Mouse (Mus musculus) myocyte (in vitro differentiated cells): ENCODE results near the gene Slc35e2.

ENCODE experiments used
- MAX ChIP-seq: IDR thresholded peaks from one replicate; pipeline ENCODE4 v1.6.1; 2011; ENCODE audit warnings: low read depth, mild to moderate bottlenecking, control low read depth
- POLR2A ChIP-seq: IDR thresholded peaks from one replicate; pipeline ENCODE4 v1.6.1; 2011; ENCODE audit warnings: low read depth, mild to moderate bottlenecking, control low read depth, moderate library complexity; ENCODE audit not compliant: insufficient read length

DNA sequence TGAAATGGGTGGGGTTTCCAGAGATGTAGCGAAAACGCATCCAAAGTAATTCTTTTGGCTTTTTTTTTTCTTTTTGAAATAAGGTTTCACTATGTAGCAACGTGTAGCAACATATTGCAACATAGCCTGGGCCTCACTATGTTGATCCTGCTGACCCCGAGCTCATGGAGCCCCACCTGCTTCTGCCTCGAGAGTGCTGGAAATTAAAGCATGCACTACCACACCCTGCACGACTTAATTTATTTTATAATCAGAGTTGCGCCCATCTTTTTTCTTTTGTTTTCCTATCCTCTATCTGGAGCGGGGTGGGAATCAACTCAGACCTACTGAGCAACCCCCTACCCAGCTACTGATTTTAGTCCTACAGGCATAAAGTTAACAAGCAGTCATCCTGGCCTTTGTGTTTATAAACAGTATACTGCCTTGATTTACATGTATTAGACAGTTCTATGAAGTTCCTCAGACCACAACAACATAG lies 68.4 kb downstream of the Slc35e2 start:
- TF ChIP-seq MAX (no peak), POLR2A (no peak)
